Comparison of ENCODE assay signal across 21 mouse cellular contexts in the genomic region with DNA sequence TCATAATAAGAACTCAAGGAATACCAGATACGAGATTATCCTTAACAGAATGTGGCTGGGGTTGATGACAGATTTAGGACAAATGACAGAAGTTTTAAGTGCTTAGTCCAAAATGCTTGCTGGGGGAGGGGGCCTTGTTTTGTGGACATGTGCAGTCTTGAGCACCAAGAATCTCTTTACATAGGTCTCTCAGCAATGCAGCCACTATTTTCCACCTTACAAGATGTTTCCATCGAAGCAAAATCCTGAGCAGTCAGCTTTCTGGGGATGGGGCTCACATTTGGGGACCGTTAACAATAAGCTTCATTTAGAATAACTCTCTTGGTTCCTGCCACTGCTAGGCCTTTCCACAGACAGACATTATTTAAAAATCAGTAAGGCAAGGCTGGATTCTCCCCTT. TPM values are rescaled to one million over a fixed set of nuclear protein-coding genes. Genes with fewer than 3 reads are reported as not detected.
DNase-seq lines count a peak whose midpoint lies in the region; ATAC-seq lines count a peak whose summit lies in the region.
"Had no signal": no experiment of that assay in that cellular context is flagged by ENCODE, and none has a peak within 500 bp of the region (broad histone marks: within the 10 kb centered on the region; RNA-seq: fewer than 3 reads in every experiment).

No protein-coding gene starts in this region.

- H3K9ac ChIP-seq in limb, embryonic 12.5 days (replicated peaks) = no peak overlapping the region
- H3K9ac ChIP-seq in limb, embryonic 13.5 days = no peak overlapping the region
- H3K9ac ChIP-seq: embryonic facial prominence, embryonic 12.5 days; forebrain, embryonic 13.5 days; forebrain, embryonic 15.5 days had no signal

- peaks cover 8% of the 10 kb centered on the region; the same call in 1 of the 2 replicates for H3K36me3 ChIP-seq in limb, embryonic 12.5 days
- no peaks in the 10 kb centered on the region for H3K36me3 ChIP-seq in limb, embryonic 10.5 days
- peaks cover 16% of the 10 kb centered on the region; the same call in 1 of the 2 replicates for H3K36me3 ChIP-seq in limb, embryonic 13.5 days
- H3K36me3 ChIP-seq: G1E had no signal

- peaks cover 6% of the 10 kb centered on the region; the same call in 1 of the 2 replicates for H3K4me1 ChIP-seq in limb, embryonic 12.5 days (replicated peaks)
- peaks cover 26% of the 10 kb centered on the region for H3K4me1 ChIP-seq in limb, embryonic 10.5 days
- H3K4me1 ChIP-seq in limb, embryonic 13.5 days = 0 out of 2 replicates have a peak, but pooled peaks cover 17% of the 10 kb centered on the region
- H3K4me1 ChIP-seq: forebrain, embryonic 15.5 days had no signal

- ATAC-seq in limb, embryonic 12.5 days (ENCODE audit: insufficient number of reproducible peaks, insufficient read depth, low FRiP score, low TSS enrichment, low read depth) = no peak
- no peak for ATAC-seq in limb, embryonic 13.5 days (ENCODE audit: low FRiP score, low read depth)
- ATAC-seq: activated CD4-positive, CD25-positive, alpha-beta regulatory T cell, adult 4 months; forebrain, embryonic 13.5 days; forebrain, embryonic 15.5 days; Patski had no signal

- H3K9me3 ChIP-seq in limb, embryonic 12.5 days = no peaks in the 10 kb centered on the region
- no peaks in the 10 kb centered on the region for H3K9me3 ChIP-seq in limb, embryonic 10.5 days (replicated peaks)
- no peaks in the 10 kb centered on the region for H3K9me3 ChIP-seq in limb, embryonic 13.5 days
- H3K9me3 ChIP-seq: embryonic facial prominence, embryonic 10.5 days; embryonic facial prominence, embryonic 12.5 days; forebrain, embryonic 13.5 days; forebrain, embryonic 15.5 days; G1E had no signal

- DNase-seq in limb, embryonic 10.5 days (ENCODE audit: low spot score) = no peak
- peak; percentile 55 for DNase-seq in retina, postnatal 1 day
- DNase-seq in frontal cortex, postnatal 10 days (ENCODE audit: low spot score in 2 of 2) = no peak
- DNase-seq in right cerebral cortex, postnatal 4 days = no peak
- DNase-seq: adrenal gland, adult 8-10 months; adrenal gland, postnatal 14 days; adrenal gland, postnatal 36 days; cerebellum, adult 11-12 months; cerebellum, adult 2 months; cerebellum, adult 9-10 months; cerebellum, postnatal 10 days; cerebellum, postnatal 25 days had no signal

- WGBS in limb, embryonic 12.5 days = 59% methylated on average over 3 of the region's 3 CpGs
- 72% methylated on average over 3 of the region's 3 CpGs for WGBS in limb, embryonic 10.5 days
- 39% methylated on average over 3 of the region's 3 CpGs for WGBS in limb, embryonic 13.5 days

- H3K27me3 ChIP-seq in limb, embryonic 12.5 days = peaks cover 6% of the 10 kb centered on the region
- H3K27me3 ChIP-seq in limb, embryonic 10.5 days (ENCODE audit: low read depth, poor library complexity, severe bottlenecking) = no peaks in the 10 kb centered on the region
- H3K27me3 ChIP-seq in limb, embryonic 13.5 days = peaks cover 16% of the 10 kb centered on the region
- H3K27me3 ChIP-seq: embryonic facial prominence, embryonic 12.5 days; forebrain, embryonic 13.5 days; forebrain, embryonic 15.5 days; Patski had no signal

- no peak overlapping the region for H3K4me3 ChIP-seq in limb, embryonic 12.5 days (replicated peaks)
- no peak overlapping the region for H3K4me3 ChIP-seq in limb, embryonic 10.5 days
- no peak overlapping the region for H3K4me3 ChIP-seq in limb, embryonic 13.5 days
- H3K4me3 ChIP-seq: embryonic facial prominence, embryonic 10.5 days; embryonic facial prominence, embryonic 12.5 days; forebrain, embryonic 13.5 days; forebrain, embryonic 15.5 days had no signal

- H3K4me2 ChIP-seq in limb, embryonic 12.5 days = no peak overlapping the region
- H3K4me2 ChIP-seq in limb, embryonic 13.5 days (replicated peaks) = no peak overlapping the region
- H3K4me2 ChIP-seq: embryonic facial prominence, embryonic 12.5 days; forebrain, embryonic 13.5 days; forebrain, embryonic 15.5 days had no signal

- peak overlapping the region; percentile 29; the same call in 1 of the 2 replicates for H3K27ac ChIP-seq in limb, embryonic 12.5 days
- H3K27ac ChIP-seq in limb, embryonic 10.5 days = no peak overlapping the region
- H3K27ac ChIP-seq in limb, embryonic 13.5 days = peak overlapping the region; percentile 15; the same call in 1 of the 2 replicates
- H3K27ac ChIP-seq: embryonic facial prominence, embryonic 10.5 days; embryonic facial prominence, embryonic 12.5 days; forebrain, embryonic 13.5 days; forebrain, embryonic 15.5 days had no signal

RNA-seq across cellular contexts. Expression of a gene that starts 37.7 kb away (rescaled TPM):
- 143 and 150 TPM in 2 replicates for polyA plus RNA-seq in limb, embryonic 12.5 days (2016; fragmentation: Nextera tagmentation; extraction: Ambion mirVana)
- 83.1 and 116 TPM in 2 replicates for polyA plus RNA-seq in limb, embryonic 10.5 days (2016; fragmentation: Nextera tagmentation; extraction: Ambion mirVana)
- 175 and 182 TPM in 2 replicates for polyA plus RNA-seq in limb, embryonic 13.5 days (2015; fragmentation: Nextera tagmentation; extraction: Ambion mirVana)
- polyA plus RNA-seq: G1E had no signal
